Mouse (Mus musculus) erythroblast, embryonic 14.5 days (primary cell): ENCODE data around the gene Nup93.

Source experiments
- GATA1 ChIP-seq: IDR thresholded peaks from 2 replicates; pipeline ENCODE4 v1.6.1; 2012; ENCODE audit warnings: low read length, inconsistent platforms, mixed read lengths
- TAL1 ChIP-seq: IDR thresholded peaks from 3 replicates; pipeline ENCODE4 v1.6.1; 2012; ENCODE audit warnings: low read length, inconsistent platforms, mixed read lengths

DNA sequence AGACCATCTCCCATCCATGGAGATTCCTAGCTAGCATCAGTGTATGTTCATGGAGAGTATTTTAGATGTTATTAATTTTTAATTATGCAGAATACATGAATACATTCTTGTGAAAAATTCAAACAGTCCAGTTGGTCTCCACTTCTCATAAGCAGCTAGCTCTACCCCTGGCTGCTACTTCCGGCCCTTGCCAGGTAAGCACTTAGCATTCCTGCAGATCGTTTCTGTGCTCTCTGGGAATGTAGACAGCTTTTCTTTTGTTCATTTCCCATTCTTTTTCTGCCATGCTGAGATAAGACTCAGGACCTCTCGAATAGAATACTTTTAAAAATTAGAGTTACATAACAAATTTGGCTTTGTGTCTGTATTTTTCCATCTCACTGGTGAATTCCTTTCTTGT lies 10.3 kb upstream of the Nup93 start:
- TF ChIP-seq TAL1 (no peak), GATA1 (no peak)
